Mouse (Mus musculus): ENCODE data around the gene A030014E15Rik. TPM values are rescaled to one million over a fixed set of nuclear protein-coding genes. Genes with fewer than 3 reads are reported as not detected.
"Not testable (repeated sequence)": the region's sequence is repeated elsewhere in the genome, so short reads cannot be mapped to it uniquely, and the experiment has no call there.

The A030014E15Rik gene
- polyA plus RNA-seq, 1 experiment: not detected

DNA sequence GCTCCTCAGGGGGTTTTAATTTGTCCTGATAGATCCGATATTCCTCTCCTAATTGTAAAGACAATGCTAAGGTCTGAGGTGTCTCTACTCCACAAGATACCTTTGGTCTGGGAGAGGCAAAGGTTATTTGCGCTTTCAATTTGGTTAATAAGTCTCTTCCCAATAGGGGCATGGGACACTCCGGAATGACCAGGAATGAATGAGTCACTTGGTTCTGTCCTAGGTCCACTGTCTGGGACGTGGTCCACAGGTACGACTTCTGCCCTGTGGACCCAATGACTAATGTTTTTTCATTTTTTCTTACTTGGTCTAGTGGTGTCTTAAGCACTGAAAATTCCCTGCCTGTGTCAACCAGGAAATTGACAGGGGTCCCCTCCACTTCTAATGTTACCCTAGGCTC is 13.9 kb downstream of the A030014E15Rik start:
- no peaks in the 10 kb centered on the region for H3K4me1 ChIP-seq (ENCODE audit: control insufficient read depth, insufficient read depth, low read length)
- H3K27ac ChIP-seq (ENCODE audit: insufficient read depth, low read depth, low read length): no peak overlapping the region
- TF ChIP-seq POLR2A (IDR thresholded peaks at IDR 0.05; ENCODE audit: borderline replicate concordance, low read depth, low read length): no peak
- TF ChIP-seq CTCF (IDR thresholded peaks at IDR 0.05; ENCODE audit: low read depth, low read length): no peak
- no peak overlapping the region for H3K4me3 ChIP-seq (ENCODE audit: insufficient read depth, low read length)

DNA sequence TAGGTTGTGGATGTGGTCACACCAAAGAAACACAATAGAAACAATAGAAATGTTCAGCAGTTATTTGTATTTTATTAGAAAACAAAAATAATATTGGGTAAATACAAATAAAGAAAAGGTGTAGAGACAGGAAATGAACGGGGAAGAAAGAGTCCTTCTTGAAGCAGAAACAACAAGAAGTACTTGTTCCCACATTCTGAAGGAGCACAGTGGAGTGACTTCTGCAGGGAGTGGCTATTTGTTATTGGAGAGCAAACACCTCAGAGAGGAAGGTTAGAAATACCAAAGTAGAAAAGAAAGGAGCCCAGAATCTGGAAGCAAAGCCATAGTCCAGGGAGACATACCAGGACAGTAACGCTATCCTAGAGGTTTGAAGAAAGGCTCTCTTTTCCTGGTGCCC is 17.8 kb downstream of the A030014E15Rik start:
- H3K4me3 ChIP-seq (ENCODE audit: insufficient read depth, low read length); H3K27ac ChIP-seq (ENCODE audit: insufficient read depth, low read depth, low read length); H3K4me1 ChIP-seq (ENCODE audit: control insufficient read depth, insufficient read depth, low read length): not testable (repeated sequence)

DNA sequence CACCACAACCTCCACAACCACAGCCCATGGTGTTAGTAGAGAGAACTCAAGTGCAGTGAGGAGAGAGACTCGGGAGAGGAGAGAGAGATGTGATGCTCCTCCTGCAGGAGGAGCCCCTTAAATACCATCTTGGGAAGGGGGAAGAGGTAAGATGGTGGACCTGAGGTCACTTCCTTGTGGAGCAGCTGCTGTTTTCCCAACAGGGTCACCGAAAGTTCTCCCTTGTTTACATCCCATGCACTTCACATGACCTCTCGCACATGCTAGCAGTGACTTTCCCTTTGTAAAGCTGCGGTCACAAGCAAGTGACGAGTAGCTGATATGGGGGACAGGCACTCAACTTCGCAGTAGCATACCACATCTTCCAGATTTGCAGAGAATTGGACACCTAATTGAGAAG is 18.6 kb downstream of the A030014E15Rik start, which contains the start of gene A030003K21Rik:
Gene A030003K21Rik (minus strand): TSS at position 94 of the 400 bp plus-strand sequence.
- H3K27ac ChIP-seq (ENCODE audit: insufficient read depth, low read depth, low read length); H3K4me1 ChIP-seq (ENCODE audit: control insufficient read depth, insufficient read depth, low read length); H3K4me3 ChIP-seq (ENCODE audit: insufficient read depth, low read length): not testable (repeated sequence)

DNA sequence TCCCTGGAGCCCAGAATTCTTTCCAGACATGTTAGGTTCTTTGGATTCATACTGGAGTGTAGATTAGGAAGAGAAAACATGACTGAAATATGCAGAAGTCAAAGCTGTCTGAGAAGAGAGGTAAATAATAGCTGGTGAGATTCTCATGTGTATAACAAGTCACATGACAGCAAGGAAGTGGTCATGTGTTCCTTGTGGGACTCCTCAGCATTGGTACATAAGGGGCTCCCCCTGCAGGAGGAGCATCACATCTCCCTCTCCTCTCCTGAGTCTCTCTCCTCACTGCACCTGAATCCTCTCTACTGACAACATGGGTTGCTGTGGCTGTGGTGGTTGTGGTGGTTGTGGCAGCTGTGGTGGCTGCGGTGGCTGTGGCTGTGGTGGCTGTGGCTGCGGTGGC is 21.3 kb downstream of the A030014E15Rik start:
- H3K4me1 ChIP-seq (ENCODE audit: control insufficient read depth, insufficient read depth, low read length); H3K27ac ChIP-seq (ENCODE audit: insufficient read depth, low read depth, low read length): not testable (repeated sequence)

DNA sequence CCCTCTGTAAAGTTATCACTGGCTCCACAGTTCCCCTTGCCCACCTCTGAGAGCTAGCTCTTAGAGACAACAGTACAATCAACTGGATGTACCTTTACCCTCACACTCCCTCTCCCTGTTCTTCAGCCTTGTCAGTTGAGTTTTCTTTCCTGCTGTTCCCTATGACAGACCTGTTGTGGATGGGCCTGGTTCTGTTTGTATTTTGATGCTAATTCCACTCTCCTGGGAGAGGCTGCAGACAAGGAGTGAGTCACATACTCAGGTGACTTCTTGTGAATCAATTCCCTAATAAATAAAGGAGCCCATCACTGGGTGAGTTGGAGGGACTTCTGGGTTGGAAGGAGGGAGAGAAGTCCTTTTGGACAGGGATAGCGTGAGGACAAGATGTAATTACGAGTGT is 23.9 kb downstream of the A030014E15Rik start:
- Histone ChIP-seq H3K27ac (ENCODE audit: insufficient read depth, low read depth, low read length) (no peak overlapping the region), H3K4me3 (ENCODE audit: insufficient read depth, low read length) (no peak overlapping the region), H3K4me1 (ENCODE audit: control insufficient read depth, insufficient read depth, low read length) (peaks cover 3% of the 10 kb centered on the region)
- no peak for TF ChIP-seq CTCF (IDR thresholded peaks at IDR 0.05; ENCODE audit: low read depth, low read length)
- no peak for TF ChIP-seq POLR2A (IDR thresholded peaks at IDR 0.05; ENCODE audit: borderline replicate concordance, low read depth, low read length)

More for the DNA sequence above, 21.3 kb downstream of the A030014E15Rik start:
- not testable (repeated sequence) for H3K4me3 ChIP-seq (ENCODE audit: insufficient read depth, low read length)

DNA sequence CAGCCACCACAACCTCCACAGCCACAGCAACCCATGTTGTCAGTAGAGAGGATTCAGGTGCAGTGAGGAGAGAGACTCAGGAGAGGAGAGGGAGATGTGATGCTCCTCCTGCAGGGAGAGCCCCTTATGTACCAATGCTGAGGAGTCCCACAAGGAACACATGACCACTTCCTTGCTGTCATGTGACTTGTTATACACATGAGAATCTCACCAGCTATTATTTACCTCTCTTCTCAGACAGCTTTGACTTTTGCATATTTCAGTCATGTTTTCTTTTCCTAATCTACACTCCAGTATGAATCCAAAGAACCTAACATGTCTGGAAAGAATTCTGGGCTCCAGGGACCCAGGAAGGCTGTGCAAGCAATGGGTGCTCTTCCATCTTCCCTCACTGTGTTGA is 31.2 kb downstream of the A030014E15Rik start, which contains the start of gene Gm7544:
Gene Gm7544 (minus strand): TSS at position 101 of the 400 bp plus-strand sequence.
- not testable (repeated sequence) for H3K4me3 ChIP-seq (ENCODE audit: insufficient read depth, low read length); H3K27ac ChIP-seq (ENCODE audit: insufficient read depth, low read depth, low read length); H3K4me1 ChIP-seq (ENCODE audit: control insufficient read depth, insufficient read depth, low read length)

DNA sequence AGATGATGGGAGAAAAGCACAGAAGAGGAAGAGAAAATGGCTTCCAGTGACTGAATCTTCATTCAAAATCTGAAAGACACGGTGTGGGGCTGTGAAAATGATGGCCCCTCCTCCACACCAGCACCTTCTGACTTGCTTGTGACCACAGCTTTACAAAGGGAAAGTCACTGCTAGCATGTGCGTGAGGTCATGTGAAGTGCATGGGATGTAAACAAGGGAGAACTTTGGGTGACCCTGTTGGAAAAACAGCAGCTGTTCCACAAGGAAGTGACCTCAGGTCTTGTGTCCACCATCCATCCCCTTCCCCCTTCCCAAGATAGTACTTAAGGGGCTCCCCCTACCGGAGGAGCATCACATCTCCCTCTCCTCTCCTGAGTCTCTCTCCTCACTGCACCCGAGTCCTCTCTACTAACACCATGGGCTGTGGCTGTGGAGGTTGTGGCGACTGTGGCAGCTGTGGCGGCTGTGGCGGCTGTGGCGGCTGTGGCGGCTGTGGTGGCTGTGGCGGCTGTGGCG is 35.2 kb downstream of the A030014E15Rik start, which contains the start of gene Gm47955:
Gene Gm47955 (plus strand): TSS at position 417 of the 516 bp plus-strand sequence.
- H3K4me3 ChIP-seq (ENCODE audit: insufficient read depth, low read length): no peak within 1 kb of the TSS
- TF ChIP-seq CTCF (IDR thresholded peaks at IDR 0.05; ENCODE audit: low read depth, low read length): no peak
- TF ChIP-seq POLR2A (IDR thresholded peaks at IDR 0.05; ENCODE audit: borderline replicate concordance, low read depth, low read length): no peak
- H3K4me1 ChIP-seq (ENCODE audit: control insufficient read depth, insufficient read depth, low read length): no peaks in the 10 kb centered on the region
- no peak within 1 kb of the TSS for H3K27ac ChIP-seq (ENCODE audit: insufficient read depth, low read depth, low read length)

DNA sequence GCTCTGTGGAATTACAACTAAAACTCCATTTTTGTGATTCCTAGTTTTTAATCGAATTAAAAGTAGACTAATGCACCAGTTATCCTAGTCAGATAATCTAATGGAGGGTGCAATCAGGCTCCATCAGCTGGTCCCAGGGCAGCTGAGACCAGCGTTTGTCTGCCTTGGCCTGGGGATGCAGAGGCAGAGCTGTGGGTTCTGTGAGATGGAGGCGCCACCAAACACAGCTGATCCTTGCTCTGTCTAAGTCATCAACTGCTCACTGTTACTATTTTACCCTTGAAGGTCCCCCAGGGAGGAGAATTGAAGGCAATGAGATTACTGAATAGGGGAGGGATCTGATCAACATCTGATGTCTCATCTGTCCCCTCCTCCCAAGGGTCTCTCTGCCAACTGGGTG is 41.7 kb downstream of the A030014E15Rik start:
- no peak overlapping the region for H3K27ac ChIP-seq (ENCODE audit: insufficient read depth, low read depth, low read length)
- TF ChIP-seq CTCF (IDR thresholded peaks at IDR 0.05; ENCODE audit: low read depth, low read length) (no peak), POLR2A (IDR thresholded peaks at IDR 0.05; ENCODE audit: borderline replicate concordance, low read depth, low read length) (no peak)
- no peak overlapping the region for H3K4me3 ChIP-seq (ENCODE audit: insufficient read depth, low read length)
- H3K4me1 ChIP-seq (ENCODE audit: control insufficient read depth, insufficient read depth, low read length): no peaks in the 10 kb centered on the region

DNA sequence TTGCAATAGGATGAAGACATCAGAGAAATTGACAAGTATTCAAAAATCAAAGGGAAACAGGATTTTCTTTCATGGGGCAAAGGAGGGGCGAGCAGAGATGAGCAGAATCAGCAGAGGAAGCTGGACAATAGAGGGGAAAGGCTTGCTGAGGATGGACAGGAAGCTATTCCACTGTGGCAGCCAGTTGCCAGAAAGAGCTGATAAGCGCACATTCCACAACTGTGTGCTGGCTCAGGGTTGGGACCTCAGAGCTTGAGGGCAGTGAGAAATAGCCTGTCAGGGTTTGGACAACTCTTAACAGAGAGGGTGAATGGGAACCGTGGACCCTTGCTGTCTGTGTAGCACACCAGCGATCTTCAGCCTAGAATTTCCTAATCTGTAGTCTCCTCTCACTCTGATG is 47.3 kb downstream of the A030014E15Rik start:
- peaks cover 5% of the 10 kb centered on the region for H3K4me1 ChIP-seq (ENCODE audit: control insufficient read depth, insufficient read depth, low read length)
- no peak overlapping the region for H3K27ac ChIP-seq (ENCODE audit: insufficient read depth, low read depth, low read length)
- H3K4me3 ChIP-seq (ENCODE audit: insufficient read depth, low read length): no peak overlapping the region
- TF ChIP-seq CTCF (IDR thresholded peaks at IDR 0.05; ENCODE audit: low read depth, low read length) (no peak), POLR2A (IDR thresholded peaks at IDR 0.05; ENCODE audit: borderline replicate concordance, low read depth, low read length) (no peak)

DNA sequence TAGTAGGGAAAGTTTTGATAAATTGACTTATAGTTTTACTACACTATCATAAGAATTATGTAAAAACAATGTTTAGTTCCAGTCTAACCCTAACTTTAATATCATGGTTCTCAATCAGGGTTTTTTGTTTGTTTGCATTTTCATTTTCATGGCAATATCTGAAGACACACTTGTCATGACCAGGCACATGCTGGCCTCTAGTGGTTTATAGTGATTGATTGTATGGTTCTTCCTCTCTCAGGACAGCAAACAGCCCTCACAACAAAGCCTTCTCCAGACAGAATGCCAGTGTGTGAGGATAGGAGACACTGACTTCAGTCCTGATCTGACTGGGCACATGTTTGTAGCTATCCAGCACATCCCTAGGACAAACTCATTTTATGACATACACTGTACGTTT is 48.5 kb downstream of the A030014E15Rik start:
- TF ChIP-seq CTCF (IDR thresholded peaks at IDR 0.05; ENCODE audit: low read depth, low read length) (no peak), POLR2A (IDR thresholded peaks at IDR 0.05; ENCODE audit: borderline replicate concordance, low read depth, low read length) (no peak)
- Histone ChIP-seq H3K4me1 (ENCODE audit: control insufficient read depth, insufficient read depth, low read length) (peaks cover 5% of the 10 kb centered on the region), H3K27ac (ENCODE audit: insufficient read depth, low read depth, low read length) (no peak overlapping the region), H3K4me3 (ENCODE audit: insufficient read depth, low read length) (no peak overlapping the region)

DNA sequence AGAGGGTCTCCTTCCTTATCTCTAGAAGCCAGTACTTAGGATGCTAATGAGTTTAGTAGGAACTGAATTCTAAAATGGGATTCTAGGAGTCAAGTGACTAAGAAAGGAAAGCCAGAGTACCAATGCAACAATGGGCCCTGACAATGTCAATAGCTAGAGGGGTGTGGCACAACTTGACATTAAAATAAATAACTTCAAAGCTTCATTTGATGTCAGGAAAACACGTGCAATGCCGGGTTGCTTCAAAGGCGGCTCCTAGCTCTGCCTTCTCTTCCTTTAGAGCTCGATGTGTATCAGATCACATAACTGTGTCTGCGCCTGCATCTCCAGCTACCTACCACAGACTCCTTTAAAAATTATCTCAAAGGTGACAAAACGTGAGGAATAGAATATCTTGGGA is 49.2 kb downstream of the A030014E15Rik start:
- TF ChIP-seq CTCF (IDR thresholded peaks at IDR 0.05; ENCODE audit: low read depth, low read length): no peak
- TF ChIP-seq POLR2A (IDR thresholded peaks at IDR 0.05; ENCODE audit: borderline replicate concordance, low read depth, low read length): no peak
- Histone ChIP-seq H3K4me3 (ENCODE audit: insufficient read depth, low read length) (no peak overlapping the region), H3K4me1 (ENCODE audit: control insufficient read depth, insufficient read depth, low read length) (peaks cover 5% of the 10 kb centered on the region), H3K27ac (ENCODE audit: insufficient read depth, low read depth, low read length) (no peak overlapping the region)
